Mouse (Mus musculus) lung, postnatal 25 days (tissue): ENCODE data around the gene Nkx3-2.

Experiments
- DNase-seq: peaks from one replicate; pipeline ENCODE4 v3.0.0; 2022; ENCODE audit warnings: low spot score

The Nkx3-2 gene

DNA sequence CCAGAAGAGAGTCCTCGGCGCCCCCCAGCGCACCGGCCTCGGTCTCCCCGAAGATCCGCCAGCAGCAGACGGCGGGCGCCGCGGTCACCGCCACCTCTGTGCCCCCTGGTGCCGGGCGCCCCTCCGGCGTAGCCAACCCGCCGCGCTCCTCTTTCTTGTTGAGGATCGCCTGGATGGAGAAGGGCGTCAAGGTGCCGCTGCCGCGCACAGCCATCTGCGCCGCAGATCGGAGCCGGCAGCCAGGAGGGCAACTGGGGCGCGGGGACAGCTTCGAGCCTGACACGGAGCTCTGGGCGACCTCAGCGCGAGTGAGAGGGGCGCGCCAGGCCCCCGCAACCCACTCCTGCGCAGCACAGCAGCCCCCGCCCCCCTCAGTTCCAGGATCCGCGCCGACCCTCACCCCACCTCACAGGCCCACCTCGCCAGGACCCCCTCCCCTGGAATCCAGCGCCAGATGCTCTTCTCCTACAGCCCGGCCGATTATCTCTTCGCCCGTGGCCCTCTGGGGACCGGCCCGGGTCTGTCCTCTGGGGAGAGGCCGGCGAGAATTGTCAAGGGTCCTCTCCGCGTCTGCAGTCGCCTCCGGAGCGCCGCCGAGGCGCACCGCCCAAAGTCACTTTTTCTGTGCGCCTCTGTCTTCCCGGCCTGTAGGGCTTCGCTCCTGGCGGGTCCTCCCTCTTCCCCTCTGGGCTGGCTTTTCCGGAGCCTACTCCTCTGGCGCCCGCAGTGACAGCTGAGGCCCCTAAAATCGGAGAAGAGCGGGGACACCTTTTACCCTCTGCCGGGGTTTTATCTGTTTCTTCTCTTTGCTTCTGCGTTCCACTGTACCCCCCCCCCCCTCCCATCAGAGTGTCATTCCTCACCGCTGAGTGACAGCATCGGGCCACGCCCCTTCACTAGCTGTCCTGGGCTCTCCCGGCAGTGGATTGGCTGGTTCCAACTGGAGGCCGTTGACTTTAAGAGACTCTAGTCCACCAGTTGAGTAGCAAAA, at the start of gene Nkx3-2:
Gene Nkx3-2 (minus strand): TSS at position 771 of the 991 bp plus-strand sequence.
- DNase-seq: no peak

DNA sequence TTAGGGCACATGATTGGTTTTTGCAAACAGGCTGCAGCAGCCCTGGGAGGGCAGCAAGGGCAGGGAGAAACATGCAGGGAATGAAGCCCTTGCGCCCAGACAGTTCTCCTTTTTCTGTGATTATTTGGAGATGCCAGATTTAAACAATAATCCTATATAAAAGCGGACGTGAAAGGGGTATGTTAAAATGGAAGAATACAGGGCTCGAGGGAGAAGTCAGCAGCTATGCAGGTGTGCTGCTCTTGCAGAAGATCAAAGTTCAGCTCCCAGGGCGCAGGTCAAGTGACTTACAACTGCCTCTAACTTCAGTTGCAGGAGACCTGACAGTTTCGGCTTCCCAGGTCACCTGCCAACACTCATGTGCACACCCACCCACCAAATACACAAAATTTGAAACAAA, 48.2 kb upstream of the Nkx3-2 start:
- DNase-seq: no peak

DNA sequence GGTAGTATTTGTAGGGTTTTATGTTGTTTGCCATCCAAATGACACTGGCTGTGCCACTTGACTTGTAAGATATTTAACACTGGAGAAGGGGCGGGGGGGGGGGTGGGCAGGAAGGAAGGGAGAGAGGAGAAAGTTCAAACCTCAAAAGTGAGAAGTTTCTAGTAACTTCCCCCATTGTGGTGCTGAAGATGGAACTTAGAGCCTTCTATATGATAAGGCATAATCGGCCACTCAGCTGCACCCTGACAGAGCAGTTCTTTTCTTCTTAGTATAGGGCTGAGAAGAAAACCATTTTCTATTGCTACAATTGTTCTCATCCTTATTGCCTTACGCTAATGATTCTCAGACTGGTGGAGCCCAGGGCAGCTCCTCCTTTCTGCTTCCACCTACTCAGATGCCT, 47.0 kb upstream of the Nkx3-2 start:
- no peak for DNase-seq

DNA sequence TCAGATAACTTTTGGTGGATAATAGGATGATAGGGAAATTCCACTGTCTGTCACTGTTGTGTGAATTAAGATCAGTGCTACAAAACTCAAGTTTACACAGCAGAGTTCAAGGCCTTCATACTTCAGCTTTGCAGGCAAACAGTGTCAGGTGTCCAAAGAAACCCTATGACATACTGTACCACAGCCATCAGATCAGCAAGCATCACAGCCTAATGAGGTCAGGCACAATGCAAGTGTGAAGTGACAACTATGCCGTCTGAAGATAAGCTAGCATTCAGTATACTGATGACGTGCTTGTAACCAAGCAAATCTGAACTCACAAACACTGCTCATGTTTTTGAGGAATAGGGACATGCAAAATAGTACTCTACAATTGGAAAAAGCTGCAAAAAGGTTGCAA, 43.1 kb upstream of the Nkx3-2 start:
- DNase-seq: no peak

DNA sequence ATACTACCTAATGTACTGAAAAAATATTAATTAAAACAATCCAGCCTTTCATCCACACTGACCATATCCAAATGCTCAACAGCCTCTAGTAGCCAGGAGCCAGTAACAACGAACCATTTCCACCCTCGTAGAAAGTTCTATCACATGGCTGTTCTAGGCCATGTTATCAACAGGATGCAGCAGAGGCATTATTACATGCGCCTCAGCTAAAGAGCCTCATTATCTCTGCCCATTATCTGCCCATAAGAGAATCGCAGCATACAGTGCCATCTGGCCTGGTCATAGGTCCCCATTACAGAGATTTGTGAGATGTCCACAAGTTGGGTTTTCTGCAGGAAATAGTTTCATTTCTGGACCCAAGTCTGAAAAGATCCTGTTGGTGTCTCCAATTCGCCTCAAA, 41.9 kb upstream of the Nkx3-2 start:
- no peak for DNase-seq

DNA sequence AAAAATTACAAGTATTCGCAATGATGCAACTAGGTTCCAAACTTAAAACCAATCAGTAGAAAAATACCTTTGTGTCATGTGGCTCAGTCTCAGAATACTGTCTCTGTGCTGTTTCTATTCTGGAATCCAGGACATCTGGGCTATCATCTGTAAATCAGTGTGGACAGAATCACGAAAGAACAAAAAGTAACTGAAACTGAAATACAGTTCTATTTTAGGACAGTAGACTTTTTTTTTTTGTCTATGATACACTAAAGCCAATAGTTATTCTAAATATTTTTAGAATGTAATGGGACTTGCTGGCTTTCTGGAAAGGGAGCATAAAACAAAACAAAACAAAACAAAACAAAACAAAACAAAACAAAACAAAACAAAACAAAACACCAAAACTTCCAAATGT, 40.8 kb upstream of the Nkx3-2 start:
- DNase-seq: no peak

DNA sequence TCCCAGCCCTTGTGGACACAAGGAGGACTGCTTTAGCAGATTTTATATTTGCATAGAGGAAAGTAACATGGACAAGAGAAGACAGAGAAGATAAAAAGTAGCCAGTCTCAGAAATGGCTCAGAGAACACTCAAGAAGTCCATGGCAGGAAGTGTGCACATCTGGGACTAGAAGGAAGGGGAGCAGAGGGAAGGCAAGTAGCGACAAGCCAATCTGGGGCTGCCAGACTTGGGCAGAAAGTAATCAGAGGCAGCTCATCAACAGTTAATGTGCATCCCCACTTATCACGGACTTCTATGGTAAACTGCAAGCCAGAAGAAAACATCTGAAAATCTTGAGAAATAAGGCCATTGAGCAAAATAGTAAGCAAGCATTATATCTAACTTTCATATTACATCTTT, 40.3 kb upstream of the Nkx3-2 start:
- no peak for DNase-seq

DNA sequence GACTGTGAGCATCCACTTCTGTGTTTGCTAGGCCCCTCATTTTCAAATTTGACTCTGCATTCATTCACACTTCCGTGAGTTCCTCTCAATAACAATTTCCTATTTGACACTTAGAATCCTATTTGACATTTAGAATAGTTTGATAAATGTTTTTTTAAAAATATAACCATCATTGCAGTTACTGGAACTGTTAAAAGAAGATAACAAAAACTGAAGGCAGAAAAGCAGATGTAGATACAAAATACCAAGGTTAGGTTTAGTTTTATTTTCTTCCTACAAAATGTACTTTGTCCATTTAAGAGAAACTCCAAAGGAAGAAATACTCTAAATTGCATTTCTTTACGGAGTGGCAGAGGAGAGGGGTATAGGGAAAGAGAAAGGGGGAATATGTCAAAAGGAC, 37.3 kb upstream of the Nkx3-2 start:
- DNase-seq: no peak

DNA sequence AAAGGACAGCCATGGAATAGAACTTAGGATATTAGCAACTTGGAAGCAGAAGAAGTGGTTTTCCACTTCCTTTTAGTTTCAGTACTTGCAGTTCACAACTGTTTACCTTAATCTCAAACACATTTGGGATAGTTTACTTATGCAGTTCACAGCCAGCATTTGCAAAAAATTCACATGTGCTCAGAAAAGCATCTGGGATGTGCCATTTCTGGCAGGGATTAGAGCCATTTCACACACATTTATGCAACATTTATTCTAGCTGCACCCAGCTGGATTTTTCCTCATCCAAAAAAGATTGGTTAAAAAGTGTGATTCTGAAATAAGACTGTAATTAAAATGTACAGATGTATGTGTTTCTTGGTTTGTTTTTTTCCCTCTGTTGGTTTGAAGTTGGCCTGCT, 30.1 kb upstream of the Nkx3-2 start:
- DNase-seq: no peak

DNA sequence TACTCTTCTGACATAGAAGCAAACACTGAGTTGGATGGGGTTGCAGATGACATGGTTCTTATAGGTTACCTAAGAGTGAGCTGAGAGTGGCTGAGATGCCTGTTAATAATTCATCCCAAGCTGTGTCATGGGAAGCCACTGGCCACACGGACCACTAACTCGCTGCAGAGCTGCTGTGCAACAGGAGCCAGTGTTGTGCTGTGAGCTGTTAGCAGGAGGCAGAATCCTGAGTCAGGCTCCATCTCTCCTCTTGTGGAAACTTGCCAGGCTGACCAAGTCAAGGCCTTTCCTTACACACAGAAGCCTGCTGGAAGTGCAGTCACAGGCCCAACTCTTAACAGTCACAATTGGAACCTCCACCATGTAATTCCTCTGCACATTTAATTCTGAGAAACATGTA, 26.2 kb upstream of the Nkx3-2 start:
- DNase-seq: no peak

DNA sequence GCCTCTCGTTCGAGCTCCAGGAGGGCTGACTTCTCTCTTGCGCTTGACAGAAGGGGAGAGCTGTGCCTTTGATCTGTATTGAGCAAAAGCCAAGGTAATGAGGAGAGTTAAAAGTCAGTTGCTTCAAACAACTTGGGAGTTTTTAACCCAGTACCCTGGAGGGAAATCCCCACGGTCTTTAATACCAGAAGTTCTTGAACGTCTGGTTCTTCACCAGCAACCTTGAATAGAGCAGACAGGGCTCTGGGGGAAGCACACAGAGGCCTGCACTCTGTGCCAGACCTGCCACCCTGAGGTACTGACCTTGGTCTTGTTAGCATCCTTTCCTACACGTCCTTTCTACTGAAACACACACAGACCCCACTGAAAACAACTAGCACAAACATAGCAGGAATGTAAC, 24.6 kb upstream of the Nkx3-2 start:
- no peak for DNase-seq

DNA sequence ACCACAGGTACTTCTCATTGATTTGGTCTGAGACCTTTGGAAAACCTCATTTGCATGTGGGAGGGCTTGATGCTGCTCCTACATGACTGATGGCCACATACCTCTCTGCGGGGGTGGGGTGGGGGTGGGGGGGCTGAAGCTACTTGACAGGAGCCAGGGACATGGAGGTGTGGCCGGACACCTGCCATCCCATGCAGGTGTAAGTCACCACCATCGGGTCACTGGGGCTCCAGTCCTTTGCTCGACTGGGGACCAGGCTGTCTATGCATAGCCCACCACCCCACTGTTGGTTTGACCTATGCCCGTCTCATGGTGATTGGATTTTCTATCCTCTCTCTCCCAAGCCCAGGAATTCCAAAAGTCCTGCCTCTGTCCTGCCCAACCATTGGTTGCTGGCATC, 17.6 kb upstream of the Nkx3-2 start:
- no peak for DNase-seq

DNA sequence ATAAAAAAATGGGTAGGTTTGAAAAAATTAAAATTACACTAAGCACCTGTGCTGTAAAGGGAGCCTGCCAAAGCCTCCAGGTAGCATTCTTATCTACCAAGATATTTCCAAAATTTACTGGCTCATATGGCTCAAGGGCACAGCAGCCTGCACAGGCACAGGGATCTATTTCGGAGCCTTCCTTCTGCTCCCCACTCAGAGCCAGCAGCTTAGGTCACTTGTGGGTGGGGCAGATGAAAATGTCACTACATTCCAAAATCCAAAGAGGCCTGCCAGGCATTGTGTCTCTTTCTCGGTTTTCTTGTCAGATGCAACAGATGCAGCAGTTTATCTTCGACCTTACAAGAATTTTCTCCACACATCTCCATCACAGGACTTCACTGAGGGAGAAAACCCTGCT, 15.7 kb upstream of the Nkx3-2 start:
- no peak for DNase-seq

DNA sequence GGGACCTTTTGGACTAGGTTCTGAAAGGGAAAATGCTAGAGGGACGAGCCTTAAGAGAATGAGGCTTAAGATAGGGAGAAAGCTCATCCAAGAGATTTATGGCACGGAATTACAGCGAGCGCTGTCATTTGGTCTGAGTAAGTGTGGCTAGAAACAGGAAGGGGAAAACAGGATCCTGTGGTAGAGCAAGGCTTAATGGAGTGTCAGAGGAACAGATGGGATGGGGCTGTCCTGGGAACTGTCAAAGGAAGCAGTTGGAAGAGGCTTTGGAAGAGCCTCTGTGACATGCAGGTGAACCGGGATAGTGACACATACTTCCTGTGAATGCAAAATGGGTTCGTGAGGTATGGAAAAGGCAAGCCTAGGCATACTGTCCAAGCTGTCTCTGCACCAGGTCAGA, 11.4 kb upstream of the Nkx3-2 start:
- no peak for DNase-seq

DNA sequence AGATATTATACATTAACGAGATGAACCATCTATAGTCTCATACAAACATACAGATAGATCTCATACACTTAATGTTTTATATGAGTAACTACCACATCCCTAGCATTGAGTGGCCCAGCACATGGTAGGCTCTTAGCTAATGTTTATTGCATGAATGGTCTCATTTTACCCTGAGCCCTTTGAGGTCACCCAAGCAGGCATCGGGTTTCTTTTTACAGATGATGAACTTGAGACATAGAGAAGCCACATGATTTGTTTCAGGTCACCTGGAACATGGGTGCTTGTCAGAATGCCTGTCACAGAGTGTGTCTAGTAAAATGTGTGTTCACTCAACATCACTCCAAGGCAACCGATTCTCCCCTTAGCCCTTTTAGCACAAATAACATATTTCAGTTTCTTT, 11.0 kb upstream of the Nkx3-2 start:
- no peak for DNase-seq

DNA sequence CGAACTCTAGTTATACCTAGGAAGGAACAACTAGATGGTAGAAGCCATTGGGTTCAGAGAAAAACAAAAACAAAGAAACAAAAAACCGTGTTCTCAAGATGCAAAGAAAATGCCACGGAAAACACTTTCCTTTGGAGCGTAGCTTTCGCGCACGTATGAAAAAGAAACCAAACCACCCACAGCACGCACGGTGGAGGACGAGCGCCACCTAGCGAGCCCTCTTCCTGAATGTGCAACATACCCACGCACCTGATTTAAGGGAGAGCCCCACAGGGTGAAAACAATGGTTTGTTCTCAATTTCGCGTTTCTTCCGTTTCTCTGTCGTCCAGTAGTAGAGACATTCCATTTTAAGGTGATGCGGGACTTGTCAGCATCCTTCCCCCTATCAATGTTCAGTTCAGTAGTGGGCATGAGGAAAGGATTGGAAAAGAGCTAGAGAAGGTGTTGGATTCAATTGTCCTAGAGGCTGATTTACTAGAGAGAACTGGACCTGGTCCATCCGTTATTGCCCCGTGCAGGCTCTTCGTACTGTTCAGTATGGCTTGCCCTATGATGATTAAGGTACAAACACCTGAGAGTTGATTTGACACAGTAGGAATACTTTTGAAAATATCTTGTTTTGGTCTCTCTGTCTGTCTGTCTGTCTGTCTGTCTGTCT, 4.2 kb upstream of the Nkx3-2 start:
- peak; percentile 81 for DNase-seq

DNA sequence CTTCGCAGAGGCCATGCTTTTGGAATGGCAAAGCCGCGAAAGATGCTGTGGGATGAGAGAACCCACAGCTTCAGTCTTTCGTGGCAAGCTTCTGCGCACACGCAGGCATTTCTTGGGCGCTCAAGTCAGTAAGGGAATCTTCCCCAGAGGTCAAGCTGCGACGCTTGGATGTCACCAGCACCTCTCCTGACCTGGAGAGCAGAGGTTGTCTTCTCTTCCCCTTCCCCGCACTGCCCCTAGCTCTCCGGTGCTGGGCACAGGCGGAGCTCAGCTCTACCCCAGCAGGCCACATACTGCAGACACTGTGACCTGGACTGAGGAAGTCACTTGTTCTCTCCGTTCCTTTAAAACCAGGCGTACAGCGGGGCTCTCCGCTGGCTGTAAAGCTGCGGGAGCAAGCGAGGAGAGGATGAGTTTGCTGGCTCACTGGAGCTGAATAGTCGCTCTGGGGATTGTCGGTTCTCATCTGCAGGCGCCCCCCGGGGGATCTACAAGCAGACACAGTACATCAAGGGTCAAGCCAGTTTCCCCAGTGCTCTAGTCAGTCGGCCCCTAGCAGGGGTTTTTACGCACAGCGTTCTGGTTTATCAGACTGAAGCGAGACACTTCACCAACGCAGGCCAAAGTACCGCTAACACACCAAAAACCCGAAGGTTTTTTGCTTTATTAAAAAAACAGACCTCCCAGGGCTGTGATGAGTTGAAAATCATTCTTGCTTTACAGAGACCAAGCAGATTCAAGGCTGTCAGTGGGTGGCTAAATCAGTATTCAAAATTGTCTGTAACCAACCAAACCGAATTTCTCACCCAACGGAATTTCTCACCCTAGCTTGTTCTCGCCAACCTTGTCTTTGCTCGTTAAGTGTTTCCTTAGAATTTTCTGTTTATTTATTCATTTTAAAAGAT, 3.2 kb upstream of the Nkx3-2 start:
- no peak for DNase-seq

DNA sequence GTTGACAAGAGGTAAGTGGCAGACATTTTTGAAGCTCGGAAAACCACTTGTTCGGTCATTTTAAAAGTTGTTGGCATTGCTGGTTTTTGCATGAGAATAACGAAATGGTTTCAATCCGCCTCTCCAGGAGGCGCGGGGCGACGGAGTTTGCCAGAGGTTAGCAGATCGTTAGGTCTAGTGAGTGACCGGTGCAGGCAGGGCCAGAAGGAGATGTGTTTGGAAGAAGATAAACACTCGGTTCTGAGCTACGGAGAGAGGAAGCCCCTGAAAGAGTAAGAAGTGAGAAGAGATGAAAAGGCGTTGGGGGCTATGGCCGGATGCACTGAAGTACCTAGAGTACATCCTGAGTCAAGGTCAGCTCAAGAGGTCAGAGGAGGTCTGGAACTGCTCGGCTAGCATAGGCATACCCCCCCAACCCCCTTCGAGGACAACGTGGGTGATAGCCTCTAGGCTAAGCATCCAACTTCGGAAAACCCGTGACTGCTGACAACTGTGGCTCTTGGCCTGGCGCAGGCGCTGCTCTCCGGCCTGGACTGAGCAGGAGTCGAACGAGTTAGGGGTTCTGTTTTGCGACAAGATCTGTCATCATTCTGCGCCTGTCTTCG, 2.2 kb upstream of the Nkx3-2 start:
- DNase-seq: no peak

DNA sequence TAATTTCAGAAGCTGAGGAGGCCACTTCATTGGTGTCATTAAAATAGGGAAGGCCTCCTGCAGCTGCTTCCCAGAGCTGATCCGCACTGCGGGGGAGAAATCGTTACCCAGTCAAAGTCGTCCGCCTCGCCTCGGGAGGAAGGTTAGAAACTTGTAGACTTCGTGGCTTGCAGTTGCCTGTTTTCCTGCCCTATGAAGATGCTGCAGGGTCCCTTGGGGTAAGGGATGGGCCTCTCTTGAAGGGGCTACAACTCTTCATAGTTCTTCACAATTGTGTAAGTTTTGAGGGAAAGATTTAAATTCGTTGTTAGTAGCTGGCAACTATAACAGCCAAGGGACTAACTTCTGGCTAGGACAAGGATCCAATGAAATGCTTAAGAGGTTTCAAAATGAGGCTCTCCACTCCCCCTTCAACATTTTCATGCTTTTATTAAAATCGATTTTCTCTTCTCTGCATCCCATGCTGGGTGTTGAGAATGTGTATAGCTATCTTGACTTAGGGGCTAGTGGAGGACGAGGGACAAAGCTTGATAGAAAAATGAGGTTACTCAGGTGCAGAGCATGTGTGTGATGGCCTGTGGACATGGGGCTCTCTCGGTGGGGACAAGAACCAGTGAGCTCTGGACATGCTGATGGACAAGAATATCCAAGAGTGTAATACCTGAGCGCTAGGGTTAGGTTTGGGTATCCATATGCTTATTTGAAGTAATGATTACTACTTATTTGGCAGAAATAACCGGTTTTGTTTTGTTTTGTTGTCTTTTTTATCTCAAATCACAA, 1.5 kb upstream of the Nkx3-2 start:
- no peak for DNase-seq

DNA sequence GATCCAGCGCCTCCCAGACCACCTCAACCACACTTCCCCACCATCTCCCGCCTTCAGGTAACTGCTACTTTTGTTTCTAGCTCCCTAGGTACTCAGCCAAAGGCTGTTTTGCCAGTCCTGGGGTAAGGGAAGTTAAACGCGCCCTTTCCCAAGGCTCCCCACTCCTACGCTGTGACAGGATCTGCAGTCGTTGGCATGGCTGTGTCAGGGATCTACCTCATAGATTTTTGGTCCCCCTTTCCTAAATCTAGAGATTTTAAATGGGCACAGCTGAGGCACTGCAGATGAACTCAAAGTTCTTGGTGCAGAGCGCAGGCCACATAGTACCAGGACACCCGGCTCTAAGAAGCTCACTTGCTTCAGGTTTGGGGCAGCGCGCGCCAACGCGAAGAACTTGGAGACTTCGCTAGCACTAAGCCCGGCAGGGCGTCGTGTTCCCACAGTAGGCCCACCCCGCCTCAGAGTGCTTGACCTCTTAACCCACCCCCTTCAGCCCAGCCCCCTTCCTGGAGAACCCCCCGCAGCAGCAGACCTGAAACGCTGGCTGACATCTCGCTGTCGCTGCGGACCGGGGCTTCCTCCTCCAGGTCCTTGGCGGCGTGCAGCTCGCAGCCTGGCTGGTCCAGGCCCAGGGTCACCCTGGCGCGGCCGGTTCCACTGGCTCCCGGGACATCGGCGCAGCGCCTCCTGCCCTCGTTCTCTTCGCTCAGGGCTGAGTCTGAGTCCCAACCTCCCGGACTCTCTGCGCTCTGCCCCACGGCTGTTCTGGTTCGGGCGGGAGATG, 1.2 kb downstream of the Nkx3-2 start:
- no peak for DNase-seq
